Mouse (Mus musculus) embryonic facial prominence, embryonic 15.5 days (tissue): ENCODE data around the gene Aunip. TPM values are rescaled to one million over a fixed set of nuclear protein-coding genes. Genes with fewer than 3 reads are reported as not detected.
A peak's percentile ranks its signal among the peaks of the same experiment; 100 is the strongest.
"Not testable (repeated sequence)": the region's sequence is repeated elsewhere in the genome, so short reads cannot be mapped to it uniquely, and the experiment has no call there.

Experiments used
- ATAC-seq: fragments of 200-750 bp; cut with Nextera tagmentation; 2 replicates; pipeline ENCODE4 v1.8.0; 2017; ENCODE audit warnings: low read depth, moderate TSS enrichment; ENCODE audit not compliant: insufficient number of reproducible peaks, low FRiP score, low TSS enrichment
- H3K27ac ChIP-seq: fragments of 300-500 bp; sonication (generic); replicated peaks from 2 replicates; pipeline ENCODE4 v1.5.1; 2015; ENCODE audit warnings: mild to moderate bottlenecking, inconsistent platforms
- H3K27me3 ChIP-seq: fragments of 300-500 bp; sonication (generic); 2 replicates; pipeline ENCODE4 v1.6.1; 2015; ENCODE audit warnings: inconsistent platforms
- H3K36me3 ChIP-seq: fragments of 300-500 bp; sonication (generic); 2 replicates; pipeline ENCODE4 v1.6.1; 2015; ENCODE audit warnings: mild to moderate bottlenecking, inconsistent platforms
- H3K4me1 ChIP-seq: fragments of 300-500 bp; sonication (generic); 2 replicates; pipeline ENCODE4 v1.6.1; 2015; ENCODE audit warnings: inconsistent platforms
- H3K4me2 ChIP-seq: fragments of 300-500 bp; sonication (generic); replicated peaks from 2 replicates; pipeline ENCODE4 v1.6.1; 2015; ENCODE audit warnings: mild to moderate bottlenecking, inconsistent platforms
- H3K4me3 ChIP-seq: fragments of 300-500 bp; sonication (generic); replicated peaks from 2 replicates; pipeline ENCODE4 v1.5.1; 2015; ENCODE audit warnings: mild to moderate bottlenecking, inconsistent platforms
- H3K9ac ChIP-seq: fragments of 300-500 bp; sonication (generic); 2 replicates; pipeline ENCODE4 v1.6.1; 2015; ENCODE audit warnings: inconsistent platforms
- H3K9me3 ChIP-seq: fragments of 300-500 bp; sonication (generic); replicated peaks from 2 replicates; pipeline ENCODE4 v1.6.1; 2016; ENCODE audit warnings: inconsistent platforms
- WGBS: fragments of 180-500 bp; shearing (Covaris S2); methylation state at CpG from one replicate; pipeline ENCODE4 v1.1.7; 2015; 5-methylcytosine and 5-hydroxymethylcytosine counted together
- polyA plus RNA-seq: library from polyadenylated mRNA; unstranded; fragments of >200 nt; fragmentation: Nextera tagmentation; extraction: Ambion mirVana; gene quantifications from 2 replicates; pipeline ENCODE4 v1.2.1, GENCODE M21; 2015

The Aunip gene
- polyA plus RNA-seq, 1 experiment from 2014 or later: 8.9 TPM

- not testable (repeated sequence) for H3K27me3 ChIP-seq, ATAC-seq, H3K27ac ChIP-seq, H3K4me3 ChIP-seq, H3K9me3 ChIP-seq, H3K9ac ChIP-seq, H3K4me2 ChIP-seq, H3K36me3 ChIP-seq
- whole genome bisulfite sequencing: 86% methylated on average over 6 of the region's 6 CpGs
- peaks cover 32% of the 10 kb centered on the region for H3K4me1 ChIP-seq
Measured at GRCm38 (mm10) chr4:134498983-134499382, 11.8 kb upstream of the Aunip start.

- no peak for ATAC-seq
- H3K9me3 ChIP-seq: no peaks in the 10 kb centered on the region
- H3K27ac ChIP-seq: no peak overlapping the region
- WGBS: 91% methylated on average over 6 of the region's 6 CpGs
- no peak overlapping the region for H3K4me3 ChIP-seq
- H3K4me1 ChIP-seq: peaks cover 20% of the 10 kb centered on the region
- no peak overlapping the region for H3K4me2 ChIP-seq
- no peaks in the 10 kb centered on the region for H3K36me3 ChIP-seq
- no peak overlapping the region for H3K9ac ChIP-seq
- H3K27me3 ChIP-seq: no peaks in the 10 kb centered on the region
Measured at GRCm38 (mm10) chr4:134501095-134501494, 9.7 kb upstream of the Aunip start.

GRCm38 (mm10) chr4:134503686-134504357, 7.0 kb upstream of the Aunip start:
- Histone ChIP-seq H3K9ac (no peak overlapping the region), H3K4me1 (no peaks in the 10 kb centered on the region), H3K4me2 (no peak overlapping the region), H3K27ac (no peak overlapping the region), H3K36me3 (peaks cover 5% of the 10 kb centered on the region; the same call in 1 of the 2 replicates), H3K4me3 (no peak overlapping the region), H3K9me3 (no peaks in the 10 kb centered on the region), H3K27me3 (no peaks in the 10 kb centered on the region)
- ATAC-seq: no peak
- 75% methylated on average over 4 of the region's 4 CpGs for WGBS

- no peaks in the 10 kb centered on the region for H3K4me1 ChIP-seq
- H3K27me3 ChIP-seq: no peaks in the 10 kb centered on the region
- 86% methylated on average over 4 of the region's 4 CpGs for WGBS
- no peaks in the 10 kb centered on the region for H3K9me3 ChIP-seq
- H3K36me3 ChIP-seq: peaks cover 5% of the 10 kb centered on the region; the same call in 1 of the 2 replicates
- H3K4me2 ChIP-seq: no peak overlapping the region
- H3K4me3 ChIP-seq: no peak overlapping the region
- H3K27ac ChIP-seq: no peak overlapping the region
- ATAC-seq: no peak
- no peak overlapping the region for H3K9ac ChIP-seq
Measured at GRCm38 (mm10) chr4:134505303-134505789, 5.5 kb upstream of the Aunip start.

- H3K9ac ChIP-seq: no peak overlapping the region
- no peak overlapping the region for H3K4me2 ChIP-seq
- H3K36me3 ChIP-seq: peaks cover 5% of the 10 kb centered on the region; the same call in 1 of the 2 replicates
- H3K27me3 ChIP-seq: no peaks in the 10 kb centered on the region
- ATAC-seq: no peak
- H3K4me1 ChIP-seq: peaks cover 3% of the 10 kb centered on the region
- no peaks in the 10 kb centered on the region for H3K9me3 ChIP-seq
- WGBS: 73% methylated on average over 3 of the region's 4 CpGs
- no peak overlapping the region for H3K27ac ChIP-seq
- no peak overlapping the region for H3K4me3 ChIP-seq
Measured at GRCm38 (mm10) chr4:134505966-134506594, 4.7 kb upstream of the Aunip start.

- H3K27ac ChIP-seq: no peak overlapping the region
- WGBS: 86% methylated on average over 19 of the region's 19 CpGs
- H3K4me2 ChIP-seq: no peak overlapping the region
- H3K4me3 ChIP-seq: no peak overlapping the region
- H3K9ac ChIP-seq: no peak overlapping the region
- H3K36me3 ChIP-seq: peaks cover 5% of the 10 kb centered on the region; the same call in 1 of the 2 replicates
- no peaks in the 10 kb centered on the region for H3K27me3 ChIP-seq
- peaks cover 9% of the 10 kb centered on the region for H3K4me1 ChIP-seq
- H3K9me3 ChIP-seq: no peaks in the 10 kb centered on the region
- no peak for ATAC-seq
Measured at GRCm38 (mm10) chr4:134506713-134507112, 4.1 kb upstream of the Aunip start.

- Histone ChIP-seq H3K4me2 (peak overlapping the region; percentile 95; the same call in 1 of the 2 replicates), H3K4me1 (peaks cover 20% of the 10 kb centered on the region)
Measured at GRCm38 (mm10) chr4:134510396-134510795, 403 bp upstream of the Aunip start.

GRCm38 (mm10) chr4:134511730-134512129, 931 bp downstream of the Aunip start:
- H3K9me3 ChIP-seq: no peaks in the 10 kb centered on the region
- peak overlapping the region; percentile 59 for H3K4me3 ChIP-seq
- no peak overlapping the region for H3K27ac ChIP-seq
- peak overlapping the region; percentile 95 for H3K4me2 ChIP-seq
- 59% methylated on average over 6 of the region's 6 CpGs for WGBS
- no peak for ATAC-seq
- no peak overlapping the region for H3K9ac ChIP-seq
- peaks cover 5% of the 10 kb centered on the region; the same call in 1 of the 2 replicates for H3K36me3 ChIP-seq
- no peaks in the 10 kb centered on the region for H3K27me3 ChIP-seq
- H3K4me1 ChIP-seq: peaks cover 22% of the 10 kb centered on the region

More at GRCm38 (mm10) chr4:134510396-134510795, 403 bp upstream of the Aunip start:
- ATAC-seq: peak; percentile 21; the same call in 1 of the 2 replicates
- H3K27ac ChIP-seq: no peak overlapping the region
- H3K9ac ChIP-seq: no peak overlapping the region
- peaks cover 5% of the 10 kb centered on the region; the same call in 1 of the 2 replicates for H3K36me3 ChIP-seq
- WGBS: 69% methylated on average over 4 of the region's 4 CpGs
- H3K27me3 ChIP-seq: no peaks in the 10 kb centered on the region
- peak overlapping the region; percentile 59; the same call in 1 of the 2 replicates for H3K4me3 ChIP-seq
- H3K9me3 ChIP-seq: no peaks in the 10 kb centered on the region

- no peak overlapping the region for H3K9ac ChIP-seq
- no peaks in the 10 kb centered on the region for H3K27me3 ChIP-seq
- no peak overlapping the region for H3K27ac ChIP-seq
- 22% methylated on average over 15 of the region's 15 CpGs for WGBS
- H3K4me1 ChIP-seq: peaks cover 32% of the 10 kb centered on the region
- no peak for ATAC-seq
- H3K4me3 ChIP-seq: peak overlapping the region; percentile 20
- 0 out of 2 replicates have a peak, but pooled peaks cover 1% of the 10 kb centered on the region for H3K36me3 ChIP-seq
- peak overlapping the region; percentile 46 for H3K4me2 ChIP-seq
- no peaks in the 10 kb centered on the region for H3K9me3 ChIP-seq
Measured at GRCm38 (mm10) chr4:134512798-134513197, 2.0 kb downstream of the Aunip start.

- WGBS: 84% methylated on average over 11 of the region's 11 CpGs
Measured at GRCm38 (mm10) chr4:134514309-134514930, 3.6 kb downstream of the Aunip start.

GRCm38 (mm10) chr4:134515614-134516013, 4.8 kb downstream of the Aunip start:
- Histone ChIP-seq H3K36me3 (no peaks in the 10 kb centered on the region), H3K4me1 (peaks cover 33% of the 10 kb centered on the region), H3K27ac (no peak overlapping the region), H3K4me3 (no peak overlapping the region), H3K27me3 (no peaks in the 10 kb centered on the region), H3K4me2 (no peak overlapping the region), H3K9me3 (no peaks in the 10 kb centered on the region), H3K9ac (no peak overlapping the region)
- ATAC-seq: no peak
- WGBS: 74% methylated on average over 7 of the region's 7 CpGs

More at GRCm38 (mm10) chr4:134514309-134514930, 3.6 kb downstream of the Aunip start:
- no peak for ATAC-seq
- H3K4me1 ChIP-seq: peaks cover 33% of the 10 kb centered on the region
- no peak overlapping the region for H3K4me2 ChIP-seq
- H3K27ac ChIP-seq: no peak overlapping the region
- no peaks in the 10 kb centered on the region for H3K9me3 ChIP-seq
- H3K36me3 ChIP-seq: no peaks in the 10 kb centered on the region
- no peaks in the 10 kb centered on the region for H3K27me3 ChIP-seq
- H3K9ac ChIP-seq: no peak overlapping the region
- no peak overlapping the region for H3K4me3 ChIP-seq
